Mouse (Mus musculus): ENCODE results near the gene Alox8. TPM values are rescaled to one million over a fixed set of nuclear protein-coding genes. Genes with fewer than 3 reads are reported as not detected.

Alox8 gene
- 0.24 and 0.43 TPM in 2 replicates for polyA plus RNA-seq (2014; fragmentation: Nextera tagmentation; extraction: Ambion mirVana)

- no peak within 1 kb of the TSS; the same call in 1 of the 2 replicates for H3K9ac ChIP-seq (replicated peaks; ENCODE audit: low read depth, low read length)
- no peaks in the 10 kb centered on the region for H3K4me1 ChIP-seq (ENCODE audit: control insufficient read depth, insufficient read depth, low read length)
- peak within 1 kb of the TSS; percentile 33; the same call in 1 of the 2 replicates for H3K4me2 ChIP-seq (ENCODE audit: low read depth, low read length)
- no peak for ATAC-seq (ENCODE audit: low read depth)
- H3K4me3 ChIP-seq (ENCODE audit: low read depth, low read length), result peak within 1 kb of the TSS; percentile 12; the same call in 1 of the 2 replicates
- 35% methylated on average over 6 of the region's 6 CpGs for WGBS
- no peak within 1 kb of the TSS for H3K27ac ChIP-seq (ENCODE audit: low read depth, low read length)
- peaks cover 12% of the 10 kb centered on the region for H3K27me3 ChIP-seq (ENCODE audit: control insufficient read depth, insufficient read depth, low read length)
- no peaks in the 10 kb centered on the region for H3K9me3 ChIP-seq (ENCODE audit: control insufficient read depth, low read length)
- no peaks in the 10 kb centered on the region for H3K36me3 ChIP-seq (ENCODE audit: control insufficient read depth, insufficient read depth, low read length)
Observed at GRCm38 (mm10) chr11:69197743-69198142, at the start of gene Alox8. Alox8 (minus strand) TSS chr11:69197843.

DNA sequence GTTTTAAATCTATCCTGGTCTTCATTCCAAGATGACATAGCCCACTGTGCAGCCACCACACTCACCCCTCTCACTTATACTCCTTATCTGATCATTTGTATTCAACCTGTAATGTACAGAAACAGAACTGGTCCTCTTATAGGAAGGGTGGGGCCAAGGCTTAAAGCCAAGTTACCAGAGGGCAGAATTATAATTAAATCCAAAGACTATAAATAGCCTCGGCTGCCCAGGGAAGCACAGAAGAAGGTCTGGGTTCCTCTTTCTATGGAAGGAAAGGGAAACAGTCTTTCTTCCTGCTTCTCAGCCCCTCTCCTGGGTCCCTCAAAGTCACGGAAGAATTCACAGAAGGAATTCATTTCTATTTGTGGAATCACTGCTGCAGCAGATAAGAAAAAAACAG is 48.0 kb upstream of the Alox8 start:
- H3K36me3 ChIP-seq (ENCODE audit: control insufficient read depth, insufficient read depth, low read length), result no peaks in the 10 kb centered on the region
- H3K27ac ChIP-seq (ENCODE audit: low read depth, low read length), result no peak overlapping the region
- 49% methylated on average over 2 of the region's 2 CpGs for WGBS
- ATAC-seq (ENCODE audit: low read depth), result no peak
- no peaks in the 10 kb centered on the region for H3K9me3 ChIP-seq (ENCODE audit: control insufficient read depth, low read length)
- no peaks in the 10 kb centered on the region for H3K4me1 ChIP-seq (ENCODE audit: control insufficient read depth, insufficient read depth, low read length)
- no peaks in the 10 kb centered on the region for H3K27me3 ChIP-seq (ENCODE audit: control insufficient read depth, insufficient read depth, low read length)
- H3K4me3 ChIP-seq (ENCODE audit: low read depth, low read length), result no peak overlapping the region
- no peak overlapping the region for H3K4me2 ChIP-seq (ENCODE audit: low read depth, low read length)
- no peak overlapping the region for H3K9ac ChIP-seq (replicated peaks; ENCODE audit: low read depth, low read length)

- Histone ChIP-seq H3K9ac (replicated peaks; ENCODE audit: low read depth, low read length) (no peak overlapping the region), H3K4me3 (ENCODE audit: low read depth, low read length) (no peak overlapping the region), H3K9me3 (ENCODE audit: control insufficient read depth, low read length) (no peaks in the 10 kb centered on the region), H3K27ac (ENCODE audit: low read depth, low read length) (no peak overlapping the region), H3K27me3 (ENCODE audit: control insufficient read depth, insufficient read depth, low read length) (no peaks in the 10 kb centered on the region), H3K4me1 (ENCODE audit: control insufficient read depth, insufficient read depth, low read length) (no peaks in the 10 kb centered on the region), H3K4me2 (ENCODE audit: low read depth, low read length) (no peak overlapping the region), H3K36me3 (ENCODE audit: control insufficient read depth, insufficient read depth, low read length) (no peaks in the 10 kb centered on the region)
- WGBS, result 17% methylated on average over 2 of the region's 2 CpGs
- no peak for ATAC-seq (ENCODE audit: low read depth)
Observed at GRCm38 (mm10) chr11:69244911-69245310, 47.3 kb upstream of the Alox8 start.

DNA sequence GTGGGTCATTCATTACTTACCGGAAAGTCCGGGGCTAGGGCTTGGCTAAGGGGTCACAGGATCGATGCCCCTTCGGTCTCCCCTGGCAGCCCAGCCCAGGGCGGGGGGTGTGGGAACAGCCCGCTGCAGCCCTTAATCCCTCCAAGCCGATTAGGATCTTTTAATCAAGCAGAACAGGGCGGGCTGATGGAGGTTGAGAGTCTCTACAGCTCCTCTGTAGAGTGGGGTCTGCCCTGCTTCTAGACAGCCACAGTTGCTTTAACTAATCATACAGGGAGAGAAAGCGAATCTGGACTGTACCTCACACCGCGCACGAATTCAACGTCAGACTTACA is 39.2 kb upstream of the Alox8 start, which contains the start of gene Gucy2e:
Gene Gucy2e, minus strand, starts transcription at position 111 of the 335 bp plus-strand sequence.
- Histone ChIP-seq H3K9ac (replicated peaks; ENCODE audit: low read depth, low read length) (peak within 1 kb of the TSS; percentile 58), H3K4me1 (ENCODE audit: control insufficient read depth, insufficient read depth, low read length) (peaks cover 8% of the 10 kb centered on the region; the same call in 1 of the 2 replicates), H3K9me3 (ENCODE audit: control insufficient read depth, low read length) (no peaks in the 10 kb centered on the region), H3K36me3 (ENCODE audit: control insufficient read depth, insufficient read depth, low read length) (no peaks in the 10 kb centered on the region), H3K27me3 (ENCODE audit: control insufficient read depth, insufficient read depth, low read length) (peaks cover 11% of the 10 kb centered on the region), H3K4me3 (ENCODE audit: low read depth, low read length) (peak within 1 kb of the TSS; percentile 38), H3K4me2 (ENCODE audit: low read depth, low read length) (peak within 1 kb of the TSS; percentile 79), H3K27ac (ENCODE audit: low read depth, low read length) (peak within 1 kb of the TSS; percentile 67)
- no peak for ATAC-seq (ENCODE audit: low read depth)
- 25% methylated on average over 13 of the region's 13 CpGs for WGBS

GRCm38 (mm10) chr11:69236061-69236925 is 38.6 kb upstream of the Alox8 start:
- Histone ChIP-seq H3K27me3 (ENCODE audit: control insufficient read depth, insufficient read depth, low read length) (peaks cover 11% of the 10 kb centered on the region), H3K4me3 (ENCODE audit: low read depth, low read length) (peak overlapping the region; percentile 38), H3K36me3 (ENCODE audit: control insufficient read depth, insufficient read depth, low read length) (no peaks in the 10 kb centered on the region), H3K9ac (replicated peaks; ENCODE audit: low read depth, low read length) (peak overlapping the region; percentile 58), H3K27ac (ENCODE audit: low read depth, low read length) (peak overlapping the region; percentile 67; the same call in 1 of the 2 replicates), H3K9me3 (ENCODE audit: control insufficient read depth, low read length) (no peaks in the 10 kb centered on the region), H3K4me2 (ENCODE audit: low read depth, low read length) (peak overlapping the region; percentile 79), H3K4me1 (ENCODE audit: control insufficient read depth, insufficient read depth, low read length) (peaks cover 8% of the 10 kb centered on the region; the same call in 1 of the 2 replicates)
- ATAC-seq (ENCODE audit: low read depth), result peak; percentile 3; the same call in 1 of the 2 replicates
- 4% methylated on average over 51 of the region's 51 CpGs for WGBS

- H3K27ac ChIP-seq (ENCODE audit: low read depth, low read length), result peak overlapping the region; percentile 67
- H3K27me3 ChIP-seq (ENCODE audit: control insufficient read depth, insufficient read depth, low read length), result peaks cover 11% of the 10 kb centered on the region
- peak overlapping the region; percentile 38 for H3K4me3 ChIP-seq (ENCODE audit: low read depth, low read length)
- peak overlapping the region; percentile 58 for H3K9ac ChIP-seq (replicated peaks; ENCODE audit: low read depth, low read length)
- peak; percentile 94 for ATAC-seq (ENCODE audit: low read depth)
- peaks cover 8% of the 10 kb centered on the region; the same call in 1 of the 2 replicates for H3K4me1 ChIP-seq (ENCODE audit: control insufficient read depth, insufficient read depth, low read length)
- peak overlapping the region; percentile 79 for H3K4me2 ChIP-seq (ENCODE audit: low read depth, low read length)
- H3K36me3 ChIP-seq (ENCODE audit: control insufficient read depth, insufficient read depth, low read length), result no peaks in the 10 kb centered on the region
- under 1% methylated on average over 33 of the region's 33 CpGs for WGBS
- no peaks in the 10 kb centered on the region for H3K9me3 ChIP-seq (ENCODE audit: control insufficient read depth, low read length)
Observed at GRCm38 (mm10) chr11:69235285-69236060, 37.8 kb upstream of the Alox8 start.

DNA sequence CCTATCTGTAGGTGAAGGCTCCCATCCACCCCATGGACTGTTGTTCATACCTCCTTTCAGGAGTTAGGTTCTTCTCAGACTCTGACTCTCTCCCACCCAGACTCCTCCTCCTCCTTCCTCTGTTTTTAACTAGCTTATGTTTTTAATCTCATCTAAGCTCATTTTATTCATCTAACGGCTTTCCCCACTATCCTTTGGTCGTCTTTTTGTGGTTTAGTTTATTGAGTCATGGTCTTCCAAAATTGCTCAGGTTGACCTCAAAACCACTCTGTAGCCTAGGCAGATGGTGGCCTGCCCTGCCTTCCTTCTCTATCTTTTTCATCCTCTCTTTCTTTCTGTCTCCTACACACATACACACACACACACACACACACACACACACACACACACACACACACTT is 35.5 kb upstream of the Alox8 start:
- Histone ChIP-seq H3K9me3 (ENCODE audit: control insufficient read depth, low read length) (no peaks in the 10 kb centered on the region), H3K27ac (ENCODE audit: low read depth, low read length) (no peak overlapping the region), H3K4me3 (ENCODE audit: low read depth, low read length) (no peak overlapping the region), H3K9ac (replicated peaks; ENCODE audit: low read depth, low read length) (no peak overlapping the region), H3K36me3 (ENCODE audit: control insufficient read depth, insufficient read depth, low read length) (no peaks in the 10 kb centered on the region), H3K27me3 (ENCODE audit: control insufficient read depth, insufficient read depth, low read length) (peaks cover 11% of the 10 kb centered on the region), H3K4me2 (ENCODE audit: low read depth, low read length) (no peak overlapping the region), H3K4me1 (ENCODE audit: control insufficient read depth, insufficient read depth, low read length) (peaks cover 8% of the 10 kb centered on the region; the same call in 1 of the 2 replicates)
- WGBS, result 76% methylated on average over 2 of the region's 2 CpGs
- no peak for ATAC-seq (ENCODE audit: low read depth)

DNA sequence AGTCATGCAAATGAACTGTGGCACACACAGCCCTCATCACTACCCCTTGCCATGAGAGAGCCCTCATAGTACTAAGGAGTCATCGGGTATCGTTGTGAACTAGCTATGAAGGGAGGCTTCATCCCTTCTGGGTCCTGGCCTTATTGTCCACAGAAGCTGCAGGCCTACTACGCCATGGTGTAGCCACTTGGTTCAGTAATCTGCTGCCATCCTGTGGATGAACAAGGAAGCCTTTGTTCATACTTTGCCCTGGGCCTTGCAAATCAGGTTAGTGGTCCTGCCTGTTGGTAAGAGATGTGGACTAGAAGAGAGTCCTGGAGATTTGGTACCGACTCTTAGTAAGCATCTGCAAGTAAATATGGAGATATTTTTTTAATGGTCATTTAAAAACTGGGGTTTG is 32.8 kb upstream of the Alox8 start:
- no peak overlapping the region for H3K4me2 ChIP-seq (ENCODE audit: low read depth, low read length)
- 80% methylated on average over 4 of the region's 4 CpGs for WGBS
- no peak for ATAC-seq (ENCODE audit: low read depth)
- peaks cover under 1% of the 10 kb centered on the region; the same call in 1 of the 2 replicates for H3K4me1 ChIP-seq (ENCODE audit: control insufficient read depth, insufficient read depth, low read length)
- no peaks in the 10 kb centered on the region for H3K9me3 ChIP-seq (ENCODE audit: control insufficient read depth, low read length)
- no peak overlapping the region for H3K9ac ChIP-seq (replicated peaks; ENCODE audit: low read depth, low read length)
- no peaks in the 10 kb centered on the region for H3K36me3 ChIP-seq (ENCODE audit: control insufficient read depth, insufficient read depth, low read length)
- no peak overlapping the region for H3K4me3 ChIP-seq (ENCODE audit: low read depth, low read length)
- H3K27ac ChIP-seq (ENCODE audit: low read depth, low read length), result no peak overlapping the region
- 0 out of 2 replicates have a peak, but pooled peaks cover 1% of the 10 kb centered on the region for H3K27me3 ChIP-seq (ENCODE audit: control insufficient read depth, insufficient read depth, low read length)

Measured in neural tube, embryonic 14.5 days (tissue).